Mouse (Mus musculus) heart, postnatal 0 days (tissue): ENCODE measurements around the gene Ikzf4. TPM values are rescaled to one million over a fixed set of nuclear protein-coding genes. Genes with fewer than 3 reads are reported as not detected.
"Not testable (repeated sequence)": the region's sequence is repeated elsewhere in the genome, so short reads cannot be mapped to it uniquely, and the experiment has no call there.

Source experiments
- ATAC-seq: fragments of 200-750 bp; cut with Nextera tagmentation; 2 replicates; pipeline ENCODE4 v1.8.0; 2017; ENCODE audit warnings: low read depth, moderate number of reproducible peaks, moderate library complexity; ENCODE audit not compliant: insufficient read depth
- DNase-seq: peaks from one replicate; pipeline ENCODE4 v3.0.0-alpha.2; 2016; ENCODE audit warnings: low spot score
- H3K27ac ChIP-seq: fragments of 300-500 bp; sonication (generic); 2 replicates; pipeline ENCODE4 v1.5.1; 2014; ENCODE audit warnings: low read depth, mild to moderate bottlenecking
- H3K27me3 ChIP-seq: fragments of 300-500 bp; sonication (generic); 2 replicates; pipeline ENCODE4 v1.6.1; 2014; ENCODE audit warnings: low read length, mixed read lengths; ENCODE audit not compliant: control insufficient read depth, insufficient read depth
- H3K36me3 ChIP-seq: fragments of 300-500 bp; sonication (generic); replicated peaks from 2 replicates; pipeline ENCODE4 v1.6.1; 2014; ENCODE audit warnings: low read length, mixed read lengths; ENCODE audit not compliant: control insufficient read depth, insufficient read depth
- H3K4me1 ChIP-seq: fragments of 300-500 bp; sonication (generic); 2 replicates; pipeline ENCODE4 v1.6.1; 2014; ENCODE audit warnings: antibody characterized with exemption; ENCODE audit not compliant: control insufficient read depth, insufficient read depth
- H3K4me2 ChIP-seq: fragments of 300-500 bp; sonication (generic); 2 replicates; pipeline ENCODE4 v1.6.1; 2014; ENCODE audit warnings: low read depth, mild to moderate bottlenecking, low read length, moderate library complexity
- H3K4me3 ChIP-seq: fragments of 300-500 bp; sonication (generic); 2 replicates; pipeline ENCODE4 v1.5.1; 2014; ENCODE audit warnings: low read depth, low read length
- H3K9ac ChIP-seq: fragments of 300-500 bp; sonication (generic); replicated peaks from 2 replicates; pipeline ENCODE4 v1.6.1; 2014; ENCODE audit warnings: low read depth, low read length, mixed read lengths
- H3K9me3 ChIP-seq: fragments of 300-500 bp; sonication (generic); replicated peaks from 2 replicates; pipeline ENCODE4 v1.6.1; 2016; ENCODE audit warnings: low read length; ENCODE audit not compliant: control insufficient read depth
- CTCF ChIP-seq: IDR thresholded peaks from 2 replicates; pipeline ENCODE4 v1.5.1; 2016; ENCODE audit warnings: antibody characterized with exemption, control low read depth, low read depth
- EP300 ChIP-seq: IDR thresholded peaks from 2 replicates; pipeline ENCODE4 v1.6.1; 2016; ENCODE audit warnings: antibody characterized with exemption, low read depth
- WGBS: fragments of 180-500 bp; shearing (Covaris S2); extraction: QIAGEN DNeasy Blood & Tissue Kit; methylation state at CpG from one replicate; pipeline ENCODE4 v1.1.7; 2014; 5-methylcytosine and 5-hydroxymethylcytosine counted together
- polyA plus RNA-seq: library from polyadenylated mRNA; unstranded; fragments of >200 nt; fragmentation: Nextera tagmentation; extraction: Ambion mirVana; gene quantifications from 2 replicates; pipeline ENCODE4 v1.2.1, GENCODE M21; 2015
- total RNA-seq: library from RNA; depleted of rRNA; stranded (reverse); fragments of >200 nt; gene quantifications from 2 replicates; pipeline ENCODE4 v1.2.3, GENCODE M21; 2014; ENCODE audit warnings: low replicate concordance

Ikzf4 gene
- total and polyA plus RNA-seq, 2 experiments from 2014 or later: 0.11 to 0.59 TPM

DNA sequence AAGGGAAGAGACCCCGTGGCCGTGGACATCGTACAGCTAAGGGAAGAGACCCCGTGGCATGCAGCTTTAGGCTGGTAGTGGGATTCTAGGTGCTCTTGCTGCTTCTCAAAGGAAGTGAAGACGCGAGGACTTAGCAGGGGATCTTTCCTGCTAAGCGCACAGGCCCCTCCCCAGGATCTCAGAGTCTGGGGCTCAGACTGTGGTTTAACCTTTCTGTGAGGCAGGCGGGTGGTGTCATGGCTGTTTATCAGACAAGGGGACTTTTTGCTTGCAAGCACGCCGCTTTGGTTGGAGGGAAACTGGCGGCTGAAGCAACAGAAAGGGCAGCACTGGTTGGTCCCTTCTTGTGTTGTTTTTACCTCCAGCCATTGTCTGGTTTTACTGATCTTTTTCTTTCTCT lies 8.8 kb downstream of the Ikzf4 start:
- H3K9me3 ChIP-seq: no peaks in the 10 kb centered on the region
- DNase-seq: no peak
- H3K4me3 ChIP-seq: no peak overlapping the region
- peaks cover 2% of the 10 kb centered on the region; the same call in 1 of the 2 replicates for H3K4me1 ChIP-seq
- TF ChIP-seq EP300: no peak
- no peak for TF ChIP-seq CTCF
- 23% methylated on average over 11 of the region's 11 CpGs for WGBS
- no peak overlapping the region for H3K9ac ChIP-seq
- H3K4me2 ChIP-seq: no peak overlapping the region; the same call in 1 of the 2 replicates
- H3K27ac ChIP-seq: peak overlapping the region; percentile 4; the same call in 1 of the 2 replicates
- ATAC-seq: no peak
- H3K27me3 ChIP-seq: no peaks in the 10 kb centered on the region
- H3K36me3 ChIP-seq: no peaks in the 10 kb centered on the region

DNA sequence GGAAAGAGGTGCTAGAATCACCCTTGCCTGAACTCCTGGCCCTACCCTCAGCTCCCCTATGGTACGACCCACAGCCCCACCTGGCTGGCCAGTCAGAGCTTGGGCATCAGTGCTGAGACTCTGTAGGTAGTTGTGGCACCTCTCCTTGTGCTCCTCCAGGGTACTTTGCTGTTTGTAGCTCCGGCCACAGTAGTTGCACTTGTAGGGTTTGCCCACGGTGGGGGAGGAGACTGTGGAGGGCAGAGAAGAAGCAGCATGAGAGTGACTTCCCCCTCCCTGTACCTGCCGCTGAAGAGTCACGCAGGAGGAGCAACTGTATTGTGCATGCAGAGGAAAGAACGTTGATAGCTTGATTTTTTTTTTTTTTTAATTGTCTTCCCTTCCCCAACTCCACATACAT lies 9.2 kb downstream of the Ikzf4 start:
- Histone ChIP-seq H3K36me3 (no peaks in the 10 kb centered on the region), H3K9me3 (no peaks in the 10 kb centered on the region), H3K27ac (no peak overlapping the region), H3K4me2 (no peak overlapping the region; the same call in 1 of the 2 replicates), H3K4me1 (no peaks in the 10 kb centered on the region), H3K27me3 (no peaks in the 10 kb centered on the region), H3K4me3 (no peak overlapping the region), H3K9ac (no peak overlapping the region)
- ATAC-seq (no peak), DNase-seq (no peak)
- 42% methylated on average over 6 of the region's 6 CpGs for whole genome bisulfite sequencing
- TF ChIP-seq EP300 (no peak), CTCF (no peak)

DNA sequence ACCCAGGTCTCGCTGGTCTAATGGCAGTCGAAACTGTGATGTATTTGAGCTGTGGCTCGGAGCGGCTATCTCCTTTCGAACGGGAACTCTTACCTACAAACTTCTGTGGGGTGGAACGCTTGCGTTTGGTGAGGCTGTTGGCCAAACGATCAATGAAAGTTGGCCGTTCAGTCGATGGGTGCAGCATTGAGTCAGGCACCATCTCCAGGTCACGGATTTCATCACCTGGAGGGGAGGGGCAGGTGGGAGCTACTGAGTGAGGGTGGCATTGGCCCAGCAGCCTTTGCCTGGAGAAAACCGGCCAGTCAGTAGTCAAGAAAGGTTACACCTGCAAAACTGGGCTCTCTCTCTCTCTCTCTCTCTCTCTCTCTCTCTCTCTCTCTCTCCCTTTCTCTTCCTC lies 10.1 kb downstream of the Ikzf4 start:
- DNase-seq: no peak
- H3K4me1 ChIP-seq: no peaks in the 10 kb centered on the region
- H3K9ac ChIP-seq: no peak overlapping the region
- H3K4me3 ChIP-seq: no peak overlapping the region
- H3K4me2 ChIP-seq: no peak overlapping the region
- no peak for ATAC-seq
- WGBS: 93% methylated on average over 13 of the region's 13 CpGs
- no peaks in the 10 kb centered on the region for H3K9me3 ChIP-seq
- no peak overlapping the region for H3K27ac ChIP-seq
- no peaks in the 10 kb centered on the region for H3K36me3 ChIP-seq
- H3K27me3 ChIP-seq: no peaks in the 10 kb centered on the region
- TF ChIP-seq CTCF (no peak), EP300 (no peak)

DNA sequence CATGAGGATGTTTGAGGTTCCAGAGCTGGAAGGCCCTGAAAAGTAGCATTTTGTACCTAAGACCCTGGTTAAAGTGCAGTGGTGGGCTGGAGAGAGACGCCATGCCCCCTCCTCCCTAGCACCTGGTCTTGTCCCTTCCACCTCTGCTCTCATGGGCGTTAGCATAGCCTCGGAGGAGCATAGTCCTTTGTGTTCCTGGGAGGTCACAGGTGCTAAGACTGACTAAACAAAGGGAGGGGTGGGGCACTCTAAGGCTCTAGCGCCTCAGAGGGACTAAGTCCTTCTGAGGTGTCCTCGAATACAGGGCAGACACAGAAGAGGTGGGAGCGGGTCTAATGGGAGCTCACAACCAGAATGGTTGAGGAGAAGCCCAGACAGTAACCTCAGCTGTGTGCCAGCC lies 14.2 kb downstream of the Ikzf4 start:
- no peak overlapping the region for H3K4me2 ChIP-seq
- DNase-seq (no peak), ATAC-seq (no peak)
- H3K36me3 ChIP-seq: no peaks in the 10 kb centered on the region
- no peak overlapping the region for H3K27ac ChIP-seq
- no peak overlapping the region for H3K9ac ChIP-seq
- H3K4me1 ChIP-seq: no peaks in the 10 kb centered on the region
- H3K9me3 ChIP-seq: no peaks in the 10 kb centered on the region
- no peak overlapping the region for H3K4me3 ChIP-seq
- H3K27me3 ChIP-seq: no peaks in the 10 kb centered on the region
- TF ChIP-seq EP300 (no peak), CTCF (no peak)
- WGBS: 24% methylated on average over 6 of the region's 6 CpGs

DNA sequence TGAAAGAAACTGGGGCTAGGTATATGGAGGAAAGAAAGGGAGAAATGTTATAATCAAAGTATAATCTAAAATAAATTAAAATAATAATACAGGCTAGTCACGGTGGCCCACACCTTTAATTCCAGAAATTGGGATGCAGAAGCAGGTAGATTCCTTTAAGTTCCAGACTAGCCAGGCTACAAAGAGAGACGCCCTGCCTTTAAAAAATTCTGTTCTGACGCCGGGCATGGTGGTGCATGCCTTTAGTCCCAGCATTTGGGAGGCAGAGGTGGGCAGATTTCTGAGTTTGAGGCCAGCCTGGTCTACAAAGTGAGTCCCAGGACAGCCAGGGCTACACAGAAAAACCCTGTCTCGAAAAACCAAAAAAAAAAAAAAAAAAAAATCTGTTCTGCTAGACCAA lies 15.5 kb downstream of the Ikzf4 start:
- H3K27ac ChIP-seq, H3K9ac ChIP-seq, H3K36me3 ChIP-seq, H3K4me1 ChIP-seq, ATAC-seq, DNase-seq, H3K27me3 ChIP-seq, H3K4me2 ChIP-seq, H3K9me3 ChIP-seq, H3K4me3 ChIP-seq: not testable (repeated sequence)
- 73% methylated on average over 5 of the region's 5 CpGs for WGBS

DNA sequence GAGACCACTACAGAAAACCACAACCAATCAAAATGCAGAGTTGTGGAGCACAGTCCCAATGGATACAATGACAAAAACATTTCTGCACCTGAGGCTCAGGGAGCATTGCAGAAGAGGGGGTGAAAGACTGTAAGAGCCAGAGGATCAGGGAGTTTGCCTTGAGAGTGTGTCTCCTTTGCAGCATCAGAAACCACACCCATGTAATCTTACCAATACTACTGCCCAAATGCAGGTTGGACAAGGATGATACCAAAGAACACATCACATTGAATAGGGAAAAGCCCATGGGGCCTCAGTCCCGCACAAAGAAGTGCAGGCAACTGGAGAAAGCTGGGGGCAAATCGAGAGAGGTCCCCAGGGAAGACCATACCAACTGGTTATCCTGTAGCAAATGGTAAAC lies 16.0 kb downstream of the Ikzf4 start:
- Histone ChIP-seq H3K4me1 (peaks cover 6% of the 10 kb centered on the region), H3K4me2 (no peak overlapping the region), H3K36me3 (peaks cover 5% of the 10 kb centered on the region), H3K9ac (no peak overlapping the region), H3K27ac (no peak overlapping the region), H3K4me3 (no peak overlapping the region), H3K27me3 (no peaks in the 10 kb centered on the region), H3K9me3 (no peaks in the 10 kb centered on the region)
- TF ChIP-seq EP300: no peak
- no peak for TF ChIP-seq CTCF
- ATAC-seq (no peak), DNase-seq (no peak)
- 69% methylated on average over 2 of the region's 2 CpGs for WGBS
